Mouse (Mus musculus) activated CD4-positive, CD25-positive, alpha-beta regulatory T cell, adult 4 months (primary cell): ENCODE data around the gene Atp5g3. TPM values are rescaled to one million over a fixed set of nuclear protein-coding genes. Genes with fewer than 3 reads are reported as not detected.

Experiments used
- ATAC-seq: one replicate; pipeline ENCODE4 v1.8.0; 2017
- polyA plus RNA-seq, 2 experiments: library from polyadenylated mRNA; unstranded; fragments of 100-300 nt; shearing (Covaris generic); gene quantifications; one replicate each; pipeline ENCODE4 v1.2.1; 2017

Atp5g3 gene
- polyA plus RNA-seq, 2 experiments from 2014 or later = 453 to 464 TPM

GRCm38 (mm10) chr2:73893473-73894270 is 17.5 kb downstream of the Atp5g3 start:
- ATAC-seq = no peak

- peak; percentile 91 for ATAC-seq
These were observed 18.4 kb downstream of the Atp5g3 start, which contains the start of gene Atf2 for GRCm38 (mm10) chr2:73892464-73893296. TSS of gene Atf2 (minus strand) at chr2:73892639.

GRCm38 (mm10) chr2:73891701-73892463 is 19.2 kb downstream of the Atp5g3 start:
- ATAC-seq = no peak

DNA sequence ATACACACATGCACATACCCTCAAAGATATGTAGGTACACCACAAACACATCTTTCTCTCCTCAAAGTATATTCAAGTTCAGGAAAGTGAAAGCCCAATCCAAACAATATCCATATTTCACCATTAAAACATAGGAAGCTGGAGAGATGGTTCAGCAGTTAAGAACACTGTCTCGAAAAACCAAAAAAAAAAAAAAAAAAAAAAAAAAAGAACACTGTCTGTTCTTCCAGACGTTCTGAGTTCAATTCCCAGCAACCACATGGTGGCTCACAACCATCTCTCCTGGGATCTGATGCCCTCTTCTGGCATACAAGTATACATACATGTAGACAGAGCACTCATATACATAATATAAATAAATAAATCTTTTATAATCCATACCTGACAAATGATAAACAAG is 25.1 kb downstream of the Atp5g3 start:
- no peak for ATAC-seq

GRCm38 (mm10) chr2:73877891-73878290 is 33.2 kb downstream of the Atp5g3 start:
- ATAC-seq = no peak

DNA sequence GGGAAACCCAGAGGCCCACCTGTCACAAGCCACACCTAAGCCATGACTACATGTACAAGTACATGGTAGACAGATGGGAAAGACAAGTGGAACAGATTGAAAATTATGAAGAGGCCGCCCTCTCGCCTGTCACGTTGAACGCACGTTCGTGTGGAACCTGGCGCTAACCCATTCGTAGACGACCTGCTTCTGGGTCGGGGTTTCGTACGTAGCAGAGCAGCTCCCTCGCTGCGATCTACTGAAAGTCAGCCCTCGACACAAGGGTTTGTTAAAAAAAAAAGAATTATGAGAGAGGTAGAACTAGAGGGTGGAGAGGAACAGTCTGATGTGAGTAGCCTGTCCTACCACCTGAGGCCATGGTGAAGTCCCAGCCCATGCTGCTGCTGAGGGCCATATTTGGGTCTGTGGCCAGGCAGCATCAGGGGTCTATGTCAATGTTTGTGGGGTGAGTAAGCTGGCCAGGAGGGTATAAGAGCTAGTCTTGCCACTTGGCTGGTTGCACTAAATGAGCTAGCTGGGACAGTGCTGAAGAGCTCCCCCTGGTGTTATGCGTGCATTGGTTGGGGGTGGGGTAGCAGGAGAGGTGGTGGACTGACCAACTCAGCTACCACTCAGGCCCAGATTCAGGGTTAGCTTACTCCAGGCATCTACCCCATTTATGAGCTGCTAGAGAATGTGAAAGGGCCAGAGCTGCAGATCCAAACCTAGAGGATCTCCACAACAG is 43.2 kb downstream of the Atp5g3 start:
- ATAC-seq = no peak

GRCm38 (mm10) chr2:73860046-73860624 is 51.0 kb downstream of the Atp5g3 start:
- no peak for ATAC-seq

Other genes starting within 250 kb of the Atp5g3 start
- not detected for gene Chn1, start 136.0 kb downstream of the Atp5g3 start, polyA plus RNA-seq
- 10 to 100 TPM; 54.2 to 54.4 TPM for gene Atf2, start 18.7 kb downstream of the Atp5g3 start, polyA plus RNA-seq